Mouse (Mus musculus) neural tube, embryonic 12.5 days (tissue): Measurements from ENCODE around the gene Tmed6. TPM values are rescaled to one million over a fixed set of nuclear protein-coding genes. Genes with fewer than 3 reads are reported as not detected.
"Not testable (repeated sequence)": the region's sequence is repeated elsewhere in the genome, so short reads cannot be mapped to it uniquely, and the experiment has no call there.

Experiments
- ATAC-seq: fragments of 200-750 bp; cut with Nextera tagmentation; 2 replicates; pipeline ENCODE4 v1.8.0; 2017; ENCODE audit warnings: low read depth, mild to moderate bottlenecking, moderate TSS enrichment, moderate library complexity; ENCODE audit not compliant: low FRiP score
- H3K27ac ChIP-seq: fragments of 300-500 bp; sonication (generic); 2 replicates; pipeline ENCODE4 v1.5.1; 2016
- H3K27me3 ChIP-seq: fragments of 300-500 bp; sonication (generic); replicated peaks from 2 replicates; pipeline ENCODE4 v1.6.1; 2016; ENCODE audit warnings: mild to moderate bottlenecking
- H3K36me3 ChIP-seq: fragments of 300-500 bp; sonication (generic); 2 replicates; pipeline ENCODE4 v1.6.1; 2016; ENCODE audit warnings: mild to moderate bottlenecking
- H3K4me1 ChIP-seq: fragments of 300-500 bp; sonication (generic); 2 replicates; pipeline ENCODE4 v1.6.1; 2016
- H3K4me2 ChIP-seq: fragments of 300-500 bp; sonication (generic); replicated peaks from 2 replicates; pipeline ENCODE4 v1.6.1; 2016; ENCODE audit warnings: mild to moderate bottlenecking
- H3K4me3 ChIP-seq: fragments of 300-500 bp; sonication (generic); 2 replicates; pipeline ENCODE4 v1.5.1; 2016
- H3K9ac ChIP-seq: fragments of 300-500 bp; sonication (generic); 2 replicates; pipeline ENCODE4 v1.6.1; 2016; ENCODE audit warnings: mild to moderate bottlenecking
- H3K9me3 ChIP-seq: fragments of 300-500 bp; sonication (generic); 2 replicates; pipeline ENCODE4 v1.6.1; 2016; ENCODE audit warnings: mild to moderate bottlenecking
- WGBS: fragments of 180-500 bp; shearing (Covaris S2); methylation state at CpG from one replicate; pipeline ENCODE4 v1.1.7; 2016; 5-methylcytosine and 5-hydroxymethylcytosine counted together
- polyA plus RNA-seq: library from polyadenylated mRNA; unstranded; fragments of >200 nt; fragmentation: Nextera tagmentation; extraction: Ambion mirVana; gene quantifications from 2 replicates; pipeline ENCODE4 v1.2.1, GENCODE M21; 2016

The Tmed6 gene
- polyA plus RNA-seq, 1 experiment from 2014 or later = not detected

GRCm38 (mm10) chr8:107056076-107056972 lies 9.1 kb downstream of the Tmed6 start, which contains the start of the genes Cog8 and Nip7:
Gene Cog8, minus strand, starts transcription at chr8:107056689.
Gene Nip7, plus strand, starts transcription at chr8:107056877.
- no peaks in the 10 kb centered on the region for H3K9me3 ChIP-seq
- ATAC-seq = peak; percentile 94
- peak within 1 kb of the TSS; percentile 94 for H3K4me2 ChIP-seq
- H3K27me3 ChIP-seq = no peaks in the 10 kb centered on the region
- H3K36me3 ChIP-seq = peaks cover 45% of the 10 kb centered on the region
- peaks cover 17% of the 10 kb centered on the region for H3K4me1 ChIP-seq
- WGBS = under 1% methylated on average over 88 of the region's 88 CpGs
- H3K9ac ChIP-seq = peak within 1 kb of the TSS; percentile 83
- peak within 1 kb of the TSS; percentile 4; the same call in 1 of the 2 replicates for H3K27ac ChIP-seq
- H3K4me3 ChIP-seq = peak within 1 kb of the TSS; percentile 98

DNA sequence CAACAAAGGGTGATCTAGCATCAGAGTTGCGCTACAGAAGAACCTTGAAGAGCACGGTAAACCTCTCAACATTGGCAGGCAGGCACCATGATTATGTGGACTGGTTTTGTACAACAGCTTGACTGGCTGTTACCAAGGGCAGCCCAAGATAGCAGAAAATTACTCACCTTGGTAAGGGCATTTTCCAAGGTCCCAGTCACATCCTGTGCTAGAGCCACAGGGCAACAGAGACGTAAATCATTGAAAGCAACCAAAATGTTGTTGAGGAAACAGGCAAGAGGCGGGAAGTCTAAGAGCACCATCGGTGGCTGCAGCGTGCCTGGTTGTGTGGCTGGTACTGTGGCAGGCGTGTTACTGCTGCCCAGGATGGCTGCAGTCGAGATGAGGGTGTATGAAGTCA lies 13.4 kb downstream of the Tmed6 start:
- Histone ChIP-seq H3K36me3 (peaks cover 53% of the 10 kb centered on the region), H3K9ac (no peak overlapping the region), H3K4me2 (no peak overlapping the region), H3K4me3 (no peak overlapping the region), H3K9me3 (no peaks in the 10 kb centered on the region), H3K27ac (no peak overlapping the region), H3K27me3 (no peaks in the 10 kb centered on the region), H3K4me1 (peaks cover 25% of the 10 kb centered on the region)
- 97% methylated on average over 8 of the region's 8 CpGs for WGBS
- no peak for ATAC-seq

GRCm38 (mm10) chr8:107049480-107049879 lies 16.0 kb downstream of the Tmed6 start:
- Histone ChIP-seq H3K9ac (no peak overlapping the region), H3K4me1 (peaks cover 18% of the 10 kb centered on the region), H3K4me3 (0 out of 2 replicates have a peak overlapping the region, but pooled peaks have one; percentile 82), H3K9me3 (no peaks in the 10 kb centered on the region), H3K27ac (no peak overlapping the region), H3K36me3 (peaks cover 79% of the 10 kb centered on the region), H3K4me2 (peak overlapping the region; percentile 94), H3K27me3 (no peaks in the 10 kb centered on the region)
- 96% methylated on average over 4 of the region's 4 CpGs for WGBS
- ATAC-seq = no peak

DNA sequence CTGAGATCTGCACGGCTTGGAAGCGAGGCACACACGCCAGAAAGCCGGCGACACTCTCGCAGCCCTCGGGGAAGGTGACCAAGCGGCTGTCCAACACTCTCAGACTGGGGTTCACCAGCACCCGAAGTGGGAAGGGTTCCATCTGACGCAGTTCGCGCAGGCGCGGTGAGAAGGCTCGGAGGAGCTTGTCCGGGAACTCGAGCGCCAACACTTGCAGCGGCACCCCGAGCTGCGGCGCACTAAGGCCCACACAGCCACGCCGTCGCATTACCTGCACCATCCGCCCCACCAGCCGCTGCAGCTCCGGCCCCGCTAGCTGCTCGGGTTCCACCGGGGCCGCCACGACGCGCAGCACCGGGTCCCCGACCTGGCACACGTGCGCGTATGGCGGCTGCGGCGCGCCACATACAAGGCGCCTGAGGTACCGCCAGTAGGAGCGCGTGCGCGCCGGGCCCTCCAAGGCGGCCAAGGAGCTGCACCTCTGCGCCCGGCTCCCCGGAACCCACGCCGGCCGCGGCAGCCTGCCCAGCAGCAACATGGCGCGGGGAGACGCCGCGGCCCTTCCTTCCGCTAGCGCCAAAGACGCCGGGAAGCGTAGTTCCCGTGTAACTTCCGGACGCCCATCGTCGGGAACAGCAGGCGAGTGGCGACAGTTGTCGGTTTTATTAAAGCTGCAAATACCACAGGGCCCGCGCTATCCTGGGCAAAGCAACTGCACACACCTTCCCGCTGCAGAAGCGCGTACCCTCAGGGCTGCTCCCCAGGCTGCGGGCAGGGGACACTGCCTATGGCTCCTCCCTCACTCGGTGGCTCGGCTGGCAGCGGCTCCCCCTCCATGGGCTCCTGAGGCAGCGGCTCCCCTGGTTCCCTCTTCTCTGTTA lies 17.1 kb downstream of the Tmed6 start, which contains the start of gene Pdf:
Gene Pdf (minus strand): TSS at position 554 of the 881 bp plus-strand sequence.
- H3K4me1 ChIP-seq = peaks cover 18% of the 10 kb centered on the region
- peaks cover 83% of the 10 kb centered on the region for H3K36me3 ChIP-seq
- H3K9ac ChIP-seq = peak within 1 kb of the TSS; percentile 88
- peak within 1 kb of the TSS; percentile 46 for H3K27ac ChIP-seq
- no peaks in the 10 kb centered on the region for H3K27me3 ChIP-seq
- ATAC-seq = peak; percentile 82
- peak within 1 kb of the TSS; percentile 94 for H3K4me2 ChIP-seq
- peak within 1 kb of the TSS; percentile 82 for H3K4me3 ChIP-seq
- WGBS = under 1% methylated on average over 87 of the region's 87 CpGs
- no peaks in the 10 kb centered on the region for H3K9me3 ChIP-seq

DNA sequence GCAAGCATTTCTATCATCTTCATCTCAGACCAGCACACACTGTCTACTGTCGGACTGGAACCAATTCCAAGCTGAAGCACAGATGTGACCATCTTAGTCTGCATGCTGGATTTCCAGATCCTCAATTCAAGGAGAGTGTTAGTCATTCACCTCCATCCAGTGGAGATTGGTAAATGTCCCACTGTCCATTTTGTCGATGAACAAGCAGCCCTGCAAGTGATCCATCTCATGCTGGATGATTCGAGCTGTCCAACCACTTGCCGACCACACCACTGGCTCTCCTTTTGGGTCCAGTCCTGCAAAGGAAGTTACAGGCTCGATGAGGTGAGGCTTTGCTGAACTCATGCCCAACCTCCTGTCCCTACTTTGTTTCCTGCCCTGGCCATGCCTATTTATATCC lies 18.5 kb downstream of the Tmed6 start:
- Histone ChIP-seq H3K9ac (no peak overlapping the region), H3K27ac (no peak overlapping the region), H3K4me2 (peak overlapping the region; percentile 94; the same call in 1 of the 2 replicates), H3K36me3 (peaks cover 83% of the 10 kb centered on the region), H3K4me3 (no peak overlapping the region), H3K9me3 (no peaks in the 10 kb centered on the region), H3K27me3 (no peaks in the 10 kb centered on the region), H3K4me1 (peaks cover 18% of the 10 kb centered on the region)
- ATAC-seq = no peak
- 90% methylated on average over 5 of the region's 5 CpGs for WGBS

DNA sequence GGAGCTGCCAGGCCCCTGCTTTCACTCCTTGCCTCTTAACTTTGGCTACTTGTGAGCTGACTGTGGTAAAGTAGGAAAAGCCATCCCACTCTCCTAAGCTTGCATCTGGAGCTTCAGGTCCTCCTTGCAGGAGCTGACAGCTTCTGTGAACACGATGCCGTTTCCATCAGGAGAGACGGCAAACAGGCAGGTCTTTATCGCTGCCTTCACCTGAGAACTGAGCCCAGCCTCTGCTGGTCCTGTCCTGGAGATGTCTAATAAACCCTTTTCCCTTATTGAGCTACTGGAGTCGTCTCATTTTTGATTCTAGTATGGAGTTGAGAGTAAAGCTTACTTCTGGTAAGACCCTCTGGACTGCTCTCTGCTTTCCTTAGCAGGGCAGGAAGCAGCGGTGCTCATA lies 20.0 kb downstream of the Tmed6 start:
- Histone ChIP-seq H3K36me3 (peaks cover 83% of the 10 kb centered on the region), H3K27me3 (no peaks in the 10 kb centered on the region), H3K4me3 (no peak overlapping the region), H3K9me3 (no peaks in the 10 kb centered on the region), H3K27ac (no peak overlapping the region), H3K4me2 (no peak overlapping the region), H3K9ac (no peak overlapping the region), H3K4me1 (peaks cover 18% of the 10 kb centered on the region)
- ATAC-seq = no peak
- WGBS = 94% methylated on average over 6 of the region's 6 CpGs

GRCm38 (mm10) chr8:107040632-107041031 lies 24.8 kb downstream of the Tmed6 start:
- H3K9me3 ChIP-seq = no peaks in the 10 kb centered on the region
- 85% methylated on average over 7 of the region's 7 CpGs for WGBS
- no peak overlapping the region for H3K4me3 ChIP-seq
- no peaks in the 10 kb centered on the region for H3K27me3 ChIP-seq
- H3K27ac ChIP-seq = no peak overlapping the region
- no peak overlapping the region for H3K9ac ChIP-seq
- H3K36me3 ChIP-seq = peaks cover 86% of the 10 kb centered on the region
- no peaks in the 10 kb centered on the region for H3K4me1 ChIP-seq
- no peak overlapping the region for H3K4me2 ChIP-seq
- no peak for ATAC-seq

GRCm38 (mm10) chr8:107036626-107037025 lies 28.8 kb downstream of the Tmed6 start:
- H3K27ac ChIP-seq = no peak overlapping the region
- ATAC-seq = no peak
- no peak overlapping the region for H3K9ac ChIP-seq
- H3K4me3 ChIP-seq = no peak overlapping the region
- H3K36me3 ChIP-seq = peaks cover 47% of the 10 kb centered on the region
- no peaks in the 10 kb centered on the region for H3K27me3 ChIP-seq
- no peaks in the 10 kb centered on the region for H3K9me3 ChIP-seq
- 93% methylated on average over 8 of the region's 8 CpGs for WGBS
- H3K4me2 ChIP-seq = no peak overlapping the region
- peaks cover 14% of the 10 kb centered on the region for H3K4me1 ChIP-seq

GRCm38 (mm10) chr8:107035641-107036040 lies 29.8 kb downstream of the Tmed6 start:
- Histone ChIP-seq H3K4me2 (no peak overlapping the region), H3K27me3 (no peaks in the 10 kb centered on the region), H3K36me3 (peaks cover 38% of the 10 kb centered on the region), H3K9ac (no peak overlapping the region), H3K4me3 (no peak overlapping the region), H3K27ac (no peak overlapping the region), H3K9me3 (no peaks in the 10 kb centered on the region), H3K4me1 (peaks cover 14% of the 10 kb centered on the region)
- 98% methylated on average over 3 of the region's 3 CpGs for WGBS
- ATAC-seq = no peak

DNA sequence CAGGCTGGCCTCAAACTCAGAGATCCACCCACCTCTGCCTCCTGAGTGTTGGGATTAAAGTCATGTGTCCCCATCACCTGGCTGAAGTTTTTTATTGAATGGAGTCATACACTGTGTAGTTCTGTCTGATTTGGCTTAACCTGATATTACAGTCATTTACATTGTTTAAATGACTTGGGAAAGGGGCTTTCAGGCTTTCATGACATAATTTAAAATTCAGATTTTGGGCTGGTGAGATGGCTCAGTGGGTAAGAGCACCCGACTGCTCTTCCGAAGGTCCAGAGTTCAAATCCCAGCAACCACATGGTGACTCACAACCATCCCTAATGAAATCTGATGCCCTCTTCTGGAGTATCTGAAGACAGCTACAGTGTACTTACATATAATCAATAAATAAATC lies 31.8 kb downstream of the Tmed6 start:
- H3K27me3 ChIP-seq, H3K4me2 ChIP-seq, ATAC-seq, H3K9me3 ChIP-seq, H3K9ac ChIP-seq, H3K27ac ChIP-seq, H3K4me3 ChIP-seq: not testable (repeated sequence)
- peaks cover 14% of the 10 kb centered on the region for H3K4me1 ChIP-seq
- H3K36me3 ChIP-seq = peaks cover 18% of the 10 kb centered on the region
- 94% methylated on average over 2 of the region's 2 CpGs for WGBS

DNA sequence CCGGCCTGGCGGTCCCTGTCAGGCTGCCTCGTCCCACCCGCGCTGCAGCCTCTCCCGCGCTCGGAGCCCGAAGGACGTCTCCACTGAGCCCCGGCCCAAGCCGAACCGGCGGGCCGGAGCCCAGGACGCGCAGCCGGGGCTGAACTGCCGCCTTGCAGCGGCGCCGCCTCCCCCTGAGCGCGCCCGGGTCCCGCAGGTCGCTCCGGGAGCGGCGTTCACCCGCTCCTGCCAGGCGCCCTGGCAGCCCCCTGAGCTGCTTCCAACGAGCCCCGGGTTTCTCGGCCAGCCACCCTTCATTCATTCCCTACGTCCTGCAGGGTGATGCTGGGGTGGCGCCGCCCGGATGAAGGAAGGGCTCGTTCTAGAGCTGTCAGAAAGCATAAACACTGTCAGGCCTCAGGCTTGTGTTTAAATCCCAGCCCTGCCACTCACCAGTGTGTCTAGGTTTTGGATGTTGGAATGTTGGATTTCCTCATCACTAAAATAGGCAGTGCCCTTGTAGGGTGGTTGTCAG lies 33.8 kb downstream of the Tmed6 start:
- 0 out of 2 replicates have a peak, but pooled peaks have one; percentile 4 for ATAC-seq
- Histone ChIP-seq H3K9ac (peak overlapping the region; percentile 94), H3K36me3 (peaks cover 9% of the 10 kb centered on the region), H3K9me3 (no peaks in the 10 kb centered on the region), H3K4me2 (peak overlapping the region; percentile 88), H3K27me3 (no peaks in the 10 kb centered on the region), H3K4me1 (peaks cover 14% of the 10 kb centered on the region), H3K4me3 (peak overlapping the region; percentile 97), H3K27ac (peak overlapping the region; percentile 59; the same call in 1 of the 2 replicates)
- WGBS = 0% methylated on average over 40 of the region's 40 CpGs
